ENCODE assay signal across 8 mouse cellular contexts in genomic region chr16:96151551-96151950, GRCm38 (mm10). TPM values are rescaled to one million over a fixed set of nuclear protein-coding genes. Genes with fewer than 3 reads are reported as not detected.
A peak's percentile ranks its signal among the peaks of the same experiment; 100 is the strongest.
DNase-seq lines count a peak whose midpoint lies in the region; ATAC-seq lines count a peak whose summit lies in the region.

No protein-coding gene starts in this region.

- H3K36me3 ChIP-seq in intestine, embryonic 14.5 days (ENCODE audit: control insufficient read depth, insufficient read depth, low read length), result peaks cover 28% of the 10 kb centered on the region
- H3K36me3 ChIP-seq in limb, embryonic 13.5 days, result peaks cover 31% of the 10 kb centered on the region
- peaks cover 15% of the 10 kb centered on the region for H3K36me3 ChIP-seq in midbrain, embryonic 16.5 days (ENCODE audit: control insufficient read depth, insufficient read depth, low read length)

- H3K27ac ChIP-seq in intestine, embryonic 14.5 days (ENCODE audit: low read depth), result no peak overlapping the region
- no peak overlapping the region for H3K27ac ChIP-seq in limb, embryonic 13.5 days
- H3K27ac ChIP-seq in midbrain, embryonic 16.5 days (ENCODE audit: low read length), result no peak overlapping the region

- H3K27me3 ChIP-seq in intestine, embryonic 14.5 days (replicated peaks; ENCODE audit: control insufficient read depth, insufficient read depth, low read length), result no peaks in the 10 kb centered on the region
- no peaks in the 10 kb centered on the region for H3K27me3 ChIP-seq in limb, embryonic 13.5 days
- H3K27me3 ChIP-seq in midbrain, embryonic 16.5 days (ENCODE audit: control insufficient read depth, insufficient read depth, low read depth, low read length), result no peaks in the 10 kb centered on the region

- no peaks in the 10 kb centered on the region for H3K9me3 ChIP-seq in intestine, embryonic 14.5 days (ENCODE audit: control insufficient read depth, low read length)
- H3K9me3 ChIP-seq in limb, embryonic 13.5 days, result no peaks in the 10 kb centered on the region
- H3K9me3 ChIP-seq in midbrain, embryonic 16.5 days (replicated peaks; ENCODE audit: control insufficient read depth, low read length, poor library complexity, severe bottlenecking), result no peaks in the 10 kb centered on the region

- WGBS in intestine, embryonic 14.5 days, result 17% methylated on average over 9 of the region's 9 CpGs
- 20% methylated on average over 9 of the region's 9 CpGs for WGBS in limb, embryonic 13.5 days
- 16% methylated on average over 9 of the region's 9 CpGs for WGBS in midbrain, embryonic 16.5 days

- 0 out of 2 replicates have a peak, but pooled peaks have one; percentile 10 for ATAC-seq in intestine, embryonic 14.5 days (replicated peaks; ENCODE audit: low FRiP score, low TSS enrichment, low read depth)
- ATAC-seq in limb, embryonic 13.5 days (ENCODE audit: low FRiP score, low read depth), result peak; percentile 67; the same call in 1 of the 2 replicates
- peak; percentile 46; the same call in 1 of the 2 replicates for ATAC-seq in midbrain, embryonic 16.5 days

- H3K4me2 ChIP-seq in intestine, embryonic 14.5 days (ENCODE audit: low read length), result no peak overlapping the region
- no peak overlapping the region for H3K4me2 ChIP-seq in limb, embryonic 13.5 days (replicated peaks)
- H3K4me2 ChIP-seq in midbrain, embryonic 16.5 days (ENCODE audit: low read length), result no peak overlapping the region

- peak; percentile 70 for DNase-seq in layer of hippocampus, adult 11-12 months (ENCODE audit: low spot score)
- no peak for DNase-seq in layer of hippocampus, adult 9-10 months (ENCODE audit: low spot score)
- DNase-seq in cerebellum, postnatal 4 days (ENCODE audit: low spot score in 2 of 2), result peak; percentile 45 to 80
- DNase-seq in gastrocnemius, postnatal 25 days, result peak; percentile 60
- peak; percentile 89 for DNase-seq in intestine, embryonic 14.5 days (ENCODE audit: low spot score)
- DNase-seq in spleen, postnatal 14 days (ENCODE audit: low spot score in 2 of 2), result peak; percentile 41 to 69

- H3K4me1 ChIP-seq in intestine, embryonic 14.5 days (replicated peaks; ENCODE audit: control insufficient read depth, insufficient read depth, low read length), result peaks cover 10% of the 10 kb centered on the region; the same call in 1 of the 2 replicates
- peaks cover 7% of the 10 kb centered on the region for H3K4me1 ChIP-seq in limb, embryonic 13.5 days
- H3K4me1 ChIP-seq in midbrain, embryonic 16.5 days (ENCODE audit: control insufficient read depth, insufficient read depth, low read length), result peaks cover 9% of the 10 kb centered on the region

- no peak overlapping the region for H3K4me3 ChIP-seq in intestine, embryonic 14.5 days (ENCODE audit: low read depth, low read length)
- no peak overlapping the region for H3K4me3 ChIP-seq in limb, embryonic 13.5 days
- no peak overlapping the region for H3K4me3 ChIP-seq in midbrain, embryonic 16.5 days (ENCODE audit: low read depth, low read length)

- H3K9ac ChIP-seq in intestine, embryonic 14.5 days (ENCODE audit: low read length), result no peak overlapping the region
- no peak overlapping the region for H3K9ac ChIP-seq in limb, embryonic 13.5 days
- no peak overlapping the region for H3K9ac ChIP-seq in midbrain, embryonic 16.5 days (ENCODE audit: low read depth, low read length)

RNA-seq across cellular contexts. Expression of gene Wrb, which starts 6.3 kb away (rescaled TPM):
- 1 to 10 TPM; 9.5 to 9.8 TPM for total RNA-seq in gastrocnemius, postnatal 25 days (2021)
- polyA plus RNA-seq in intestine, embryonic 14.5 days (2014; fragmentation: Nextera tagmentation; extraction: Ambion mirVana), result 80.0 and 89.2 TPM in 2 replicates
- polyA plus RNA-seq in limb, embryonic 13.5 days (2015; fragmentation: Nextera tagmentation; extraction: Ambion mirVana), result 64.3 and 65.8 TPM in 2 replicates
- 242 and 245 TPM in 2 replicates for polyA plus RNA-seq in midbrain, embryonic 16.5 days (2015; fragmentation: Nextera tagmentation; extraction: Ambion mirVana)

RNA-seq across cellular contexts. Expression of gene Hmgn1, which starts 24.0 kb away (rescaled TPM):
- total RNA-seq in gastrocnemius, postnatal 25 days (2021), result 10 to 100 TPM; 30.2 to 38.5 TPM
- 632 and 676 TPM in 2 replicates for polyA plus RNA-seq in intestine, embryonic 14.5 days (2014; fragmentation: Nextera tagmentation; extraction: Ambion mirVana)
- 756 and 813 TPM in 2 replicates for polyA plus RNA-seq in limb, embryonic 13.5 days (2015; fragmentation: Nextera tagmentation; extraction: Ambion mirVana)
- 304 and 377 TPM in 2 replicates for polyA plus RNA-seq in midbrain, embryonic 16.5 days (2015; fragmentation: Nextera tagmentation; extraction: Ambion mirVana)

RNA-seq across cellular contexts. Expression of gene Lca5l, which starts 40.5 kb away (rescaled TPM):
- total RNA-seq in gastrocnemius, postnatal 25 days (2021), result under 1 TPM; 0.35 to 0.43 TPM
- 1.1 and 1.2 TPM in 2 replicates for polyA plus RNA-seq in intestine, embryonic 14.5 days (2014; fragmentation: Nextera tagmentation; extraction: Ambion mirVana)
- polyA plus RNA-seq in limb, embryonic 13.5 days (2015; fragmentation: Nextera tagmentation; extraction: Ambion mirVana), result 1.7 and 1.9 TPM in 2 replicates
- 1.7 and 2.4 TPM in 2 replicates for polyA plus RNA-seq in midbrain, embryonic 16.5 days (2015; fragmentation: Nextera tagmentation; extraction: Ambion mirVana)

RNA-seq across cellular contexts. Expression of gene Sh3bgr, which starts 48.7 kb away (rescaled TPM):
- total RNA-seq in gastrocnemius, postnatal 25 days (2021), result 100 to 1,000 TPM; 960 to 980 TPM
- 29.7 and 30.9 TPM in 2 replicates for polyA plus RNA-seq in intestine, embryonic 14.5 days (2014; fragmentation: Nextera tagmentation; extraction: Ambion mirVana)
- polyA plus RNA-seq in limb, embryonic 13.5 days (2015; fragmentation: Nextera tagmentation; extraction: Ambion mirVana), result 6.4 and 9.1 TPM in 2 replicates
- 1.5 and 2.3 TPM in 2 replicates for polyA plus RNA-seq in midbrain, embryonic 16.5 days (2015; fragmentation: Nextera tagmentation; extraction: Ambion mirVana)

Comparison
In these comparisons a context has a peak if more than half of its experiments do, and no peak if none do; other contexts are left out.
1. ATAC-seq: peak in every context shown above with its lines; median percentile 67 in limb, embryonic 13.5 days; 46 in midbrain, embryonic 16.5 days; 10 in intestine, embryonic 14.5 days.